In the genomic region with DNA sequence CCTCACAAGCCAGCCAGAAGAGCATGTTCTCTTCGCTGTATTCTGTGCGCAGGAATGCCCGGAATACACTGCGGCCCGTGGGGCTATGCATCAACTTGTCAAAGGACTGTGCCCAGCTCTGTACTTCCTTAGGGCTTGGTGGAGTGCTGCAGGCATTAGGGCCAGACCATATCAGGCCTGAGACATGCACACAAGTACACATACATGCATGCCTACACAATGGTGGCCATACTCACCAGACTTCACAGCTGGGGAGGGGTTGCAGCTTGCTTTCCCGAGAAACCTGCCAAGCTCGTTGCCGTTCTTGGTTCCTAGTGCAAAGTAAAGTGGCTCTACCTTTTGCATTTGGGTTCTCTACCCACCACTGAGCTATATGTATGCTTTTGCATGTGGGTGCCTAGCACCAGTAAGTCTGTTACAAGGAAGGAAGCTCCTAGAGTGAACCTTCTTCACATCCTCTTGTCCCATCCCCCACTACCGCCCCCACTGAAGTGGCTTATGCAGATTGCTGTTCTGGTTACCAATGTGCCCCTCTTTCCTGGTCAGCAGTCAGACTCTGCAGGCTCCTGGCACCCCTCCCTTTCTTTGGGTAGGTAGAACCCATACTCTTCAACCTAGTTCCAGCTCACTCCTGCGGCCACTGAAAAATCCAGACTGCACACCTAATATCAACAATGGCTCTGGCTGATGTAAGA, we compare ENCODE assay signal across 37 mouse cellular contexts. TPM values are rescaled to one million over a fixed set of nuclear protein-coding genes. Genes with fewer than 3 reads are reported as not detected.
DNase-seq lines count a peak whose midpoint lies in the region; ATAC-seq and TF ChIP-seq lines count a peak whose summit lies in the region.
"Had no signal": no experiment of that assay in that cellular context is flagged by ENCODE, and none has a peak within 500 bp of the region (broad histone marks: within the 10 kb centered on the region; RNA-seq: fewer than 3 reads in every experiment).

No protein-coding gene starts in this region.

- no peaks in the 10 kb centered on the region for H3K27me3 ChIP-seq in heart, embryonic 10.5 days (ENCODE audit: insufficient read depth, poor library complexity, severe bottlenecking)
- H3K27me3 ChIP-seq in heart, embryonic 12.5 days (replicated peaks) = no peaks in the 10 kb centered on the region
- H3K27me3 ChIP-seq in CH12.LX (replicated peaks) = no peaks in the 10 kb centered on the region
- H3K27me3 ChIP-seq: forebrain, embryonic 15.5 days; limb, embryonic 12.5 days; Patski; stomach, embryonic 15.5 days had no signal

- no peak overlapping the region for H3K4me2 ChIP-seq in heart, embryonic 12.5 days
- no peak overlapping the region for H3K4me2 ChIP-seq in CH12.LX (ENCODE audit: insufficient read depth, low read depth, poor library complexity, severe bottlenecking)
- H3K4me2 ChIP-seq: forebrain, embryonic 15.5 days; hindbrain, embryonic 14.5 days; limb, embryonic 12.5 days; liver, embryonic 12.5 days; stomach, embryonic 15.5 days had no signal

- TF ChIP-seq POLR2A in CH12.LX (IDR thresholded peaks at IDR 0.05; ENCODE audit: low read depth, low read length) = no peak

- H3K9me3 ChIP-seq in heart, embryonic 10.5 days = no peaks in the 10 kb centered on the region
- no peaks in the 10 kb centered on the region for H3K9me3 ChIP-seq in heart, embryonic 12.5 days (replicated peaks)
- H3K9me3 ChIP-seq in CH12.LX (replicated peaks; ENCODE audit: low read length) = no peaks in the 10 kb centered on the region
- H3K9me3 ChIP-seq: forebrain, embryonic 15.5 days; G1E; limb, embryonic 12.5 days; liver, embryonic 12.5 days; stomach, embryonic 15.5 days had no signal

- TF ChIP-seq EP300 in CH12.LX (IDR thresholded peaks at IDR 0.05; ENCODE audit: low read length) = no peak

- TF ChIP-seq RAD21 in CH12.LX (IDR thresholded peaks at IDR 0.05; ENCODE audit: low read depth, low read length) = no peak

- dilution Hi-C loops in CH12.LX (cut with MboI; ENCODE audit: extremely low pct_ligation_motif_present, extremely low pct_unique_long_range_greater_than_20kb, low sequenced_read_pairs) = no loop called here

- in situ Hi-C loops in CH12.LX (cut with MboI; ENCODE audit: low pct_ligation_motif_present, low pct_unique_long_range_greater_than_20kb, low sequenced_read_pairs) = loop anchor here (10.0 kb wide), 2 partner anchors 75 to 285 kb away; no protein-coding TSS in a partner anchor

- H3K79me2 ChIP-seq in CH12.LX (replicated peaks; ENCODE audit: control insufficient read depth, extremely low read depth, insufficient read depth, poor library complexity, severe bottlenecking) = peaks cover 20% of the 10 kb centered on the region

- DNase-seq in cerebellum, adult 11-12 months = peak; percentile 8
- DNase-seq in cerebellum, adult 9-10 months = no peak
- DNase-seq in heart, embryonic 10.5 days (ENCODE audit: low spot score) = peak; percentile 51
- DNase-seq in right cerebral cortex, postnatal 14 days = peak; percentile 60
- no peak for DNase-seq in right cerebral cortex, adult 18-20 months
- no peak for DNase-seq in CH12.LX (ENCODE audit: extremely low read depth)
- no peak for DNase-seq in urinary bladder, postnatal 14 days (ENCODE audit: low spot score)
- DNase-seq: adrenal gland, postnatal 14 days; cerebellum, adult 11 months; cerebellum, postnatal 25 days; kidney, adult 9 months; kidney, postnatal 14 days; layer of hippocampus, adult 9-11 months; liver, postnatal 0 days; midbrain, embryonic 14.5 days; right cerebral cortex, postnatal 25 days had no signal

- H3K36me3 ChIP-seq in heart, embryonic 10.5 days = peaks cover 48% of the 10 kb centered on the region
- H3K36me3 ChIP-seq in heart, embryonic 12.5 days = peaks cover 33% of the 10 kb centered on the region
- H3K36me3 ChIP-seq in CH12.LX (replicated peaks in 1 of 2; ENCODE audit: control insufficient read depth in 1 of 2, insufficient read depth in 1 of 2, low read length in 1 of 2) = peaks cover 36 to 71% of the 10 kb centered on the region in 2 experiments

- H3K9ac ChIP-seq in heart, embryonic 12.5 days = no peak overlapping the region
- no peak overlapping the region for H3K9ac ChIP-seq in CH12.LX (ENCODE audit: insufficient read depth, low read depth)
- H3K9ac ChIP-seq: forebrain, embryonic 15.5 days; hindbrain, embryonic 14.5 days; limb, embryonic 12.5 days; liver, embryonic 12.5 days; liver, postnatal 0 days; stomach, embryonic 15.5 days had no signal

- ATAC-seq in heart, embryonic 12.5 days (ENCODE audit: insufficient number of reproducible peaks, low FRiP score) = no peak
- ATAC-seq: forebrain, embryonic 15.5 days; intestine, postnatal 0 days; liver, embryonic 12.5 days; liver, postnatal 0 days; lung, postnatal 0 days; Patski had no signal

- H3K4me3 ChIP-seq in heart, embryonic 10.5 days = no peak overlapping the region
- no peak overlapping the region for H3K4me3 ChIP-seq in heart, embryonic 12.5 days
- H3K4me3 ChIP-seq in CH12.LX (replicated peaks in 1 of 3; ENCODE audit: low read depth in 2 of 3, low read length in 2 of 3, poor library complexity in 1 of 3) = peak overlapping the region in 1 of 3 experiments; percentile 21
- H3K4me3 ChIP-seq: forebrain, embryonic 15.5 days; limb, embryonic 12.5 days; liver, embryonic 12.5 days; stomach, embryonic 15.5 days had no signal

- no peak overlapping the region for H3K27ac ChIP-seq in heart, embryonic 10.5 days
- no peak overlapping the region for H3K27ac ChIP-seq in heart, embryonic 12.5 days (ENCODE audit: poor library complexity, severe bottlenecking)
- H3K27ac ChIP-seq in CH12.LX (ENCODE audit: insufficient read depth, low read depth) = peak overlapping the region; percentile 71
- H3K27ac ChIP-seq: forebrain, embryonic 15.5 days; hindbrain, embryonic 14.5 days; limb, embryonic 12.5 days; liver, embryonic 12.5 days; macrophage; stomach, embryonic 15.5 days had no signal

- peaks cover 35% of the 10 kb centered on the region for H3K4me1 ChIP-seq in heart, embryonic 10.5 days
- H3K4me1 ChIP-seq in heart, embryonic 12.5 days (replicated peaks) = peaks cover 33% of the 10 kb centered on the region
- H3K4me1 ChIP-seq in CH12.LX (ENCODE audit: control insufficient read depth in 1 of 2, insufficient read depth in 2 of 2) = peaks cover 27 to 65% of the 10 kb centered on the region in 2 experiments

- WGBS in heart, embryonic 10.5 days = 88% methylated on average over 10 of the region's 10 CpGs
- WGBS in heart, embryonic 12.5 days = 85% methylated on average over 10 of the region's 10 CpGs

- no peak for TF ChIP-seq CTCF in CH12.LX (conservative IDR thresholded peaks at IDR 0.05 in 1 of 2, IDR thresholded peaks at IDR 0.05 in 1 of 2; ENCODE audit: low read depth in 2 of 2, low read length in 2 of 2)

TF ChIP-seq in CH12.LX, 34 proteins besides CTCF, POLR2A, EP300 and RAD21 (continues in another document):
- TF ChIP-seq RCOR1 (conservative IDR thresholded peaks at IDR 0.05; ENCODE audit: low read depth, low read length) (no peak), CHD2 (IDR thresholded peaks at IDR 0.05; ENCODE audit: low read length) (no peak), USF1 (IDR thresholded peaks at IDR 0.05; ENCODE audit: low read depth, low read length) (no peak), E2F4 (IDR thresholded peaks at IDR 0.05; ENCODE audit: insufficient replicate concordance, low read depth, low read length) (no peak), MXI1 (IDR thresholded peaks at IDR 0.05; ENCODE audit: low read depth, low read length) (no peak), CHD1 (IDR thresholded peaks at IDR 0.05; ENCODE audit: low read depth, low read length) (no peak), ETS1 (conservative IDR thresholded peaks at IDR 0.05; ENCODE audit: low read depth, low read length) (no peak), POLR2AphosphoS2 (IDR thresholded peaks at IDR 0.05; ENCODE audit: low read depth, low read length) (no peak), ZNF384 (IDR thresholded peaks at IDR 0.05; ENCODE audit: low read depth, low read length) (no peak), SIN3A (IDR thresholded peaks at IDR 0.05; ENCODE audit: low read length) (no peak), KAT2A (IDR thresholded peaks at IDR 0.05; ENCODE audit: insufficient replicate concordance, low read length) (no peak), MAFK (IDR thresholded peaks at IDR 0.05; ENCODE audit: insufficient replicate concordance, low read length) (no peak), TBP (conservative IDR thresholded peaks at IDR 0.05; ENCODE audit: low read depth, low read length) (no peak), UBTF (IDR thresholded peaks at IDR 0.05; ENCODE audit: low read depth, low read length) (no peak)

RNA-seq across cellular contexts. Expression of a gene that starts 4.2 kb away (rescaled TPM):
- 56.4 and 67.7 TPM in 2 replicates for polyA plus RNA-seq in heart, embryonic 10.5 days (2016; fragmentation: Nextera tagmentation; extraction: Ambion mirVana)
- 43.5 and 45.4 TPM in 2 replicates for polyA plus RNA-seq in heart, embryonic 12.5 days (2016; fragmentation: Nextera tagmentation; extraction: Ambion mirVana)
- total RNA-seq in CH12.LX (2012; rRNA removed) (67.0 and 75.4 TPM in 2 replicates), CH12.LX (2014; rRNA removed) (40.2 and 50.2 TPM in 2 replicates)
- 155 and 159 TPM in 2 replicates for polyA plus RNA-seq in CH12.LX (2012; ENCODE audit: insufficient read length, low read depth)

RNA-seq across cellular contexts. Expression of a gene that starts 8.6 kb away (rescaled TPM):
- polyA plus RNA-seq in heart, embryonic 10.5 days (2016; fragmentation: Nextera tagmentation; extraction: Ambion mirVana) = not detected in 2 replicates
- polyA plus RNA-seq in heart, embryonic 12.5 days (2016; fragmentation: Nextera tagmentation; extraction: Ambion mirVana) = not detected in 2 replicates
- total RNA-seq in CH12.LX (2012; rRNA removed) = not detected in 2 replicates
- not detected in 2 replicates for total RNA-seq in CH12.LX (2014; rRNA removed)
- not detected in 2 replicates for polyA plus RNA-seq in CH12.LX (2012; ENCODE audit: insufficient read length, low read depth)
- total RNA-seq: adrenal gland, postnatal 14 days; G1E; gastrocnemius, adult 8-10 months; gastrocnemius, postnatal 4 days; hematopoietic stem cell, adult 5-6 weeks; left cerebral cortex, postnatal 25 days; megakaryocyte-erythroid progenitor cell, adult 5-6 weeks; monocyte, adult 5-6 weeks had no signal
- polyA plus RNA-seq: C2C12; embryonic facial prominence, embryonic 11.5 days; forebrain, embryonic 15.5 days; G1E; heart, embryonic 16.5 days; hindbrain, embryonic 14.5 days; intestine, postnatal 0 days; limb, embryonic 12.5 days; liver, embryonic 12.5 days; liver, postnatal 0 days; lung, postnatal 0 days; macrophage; midbrain, embryonic 14.5 days; neural tube, embryonic 14.5 days; Patski; stomach, embryonic 15.5 days had no signal

RNA-seq across cellular contexts. Expression of a gene that starts 9.5 kb away (rescaled TPM):
- 12.2 and 15.3 TPM in 2 replicates for polyA plus RNA-seq in heart, embryonic 10.5 days (2016; fragmentation: Nextera tagmentation; extraction: Ambion mirVana)
- polyA plus RNA-seq in heart, embryonic 12.5 days (2016; fragmentation: Nextera tagmentation; extraction: Ambion mirVana) = 13.1 and 15.4 TPM in 2 replicates
- 12.9 and 14.4 TPM in 2 replicates for total RNA-seq in CH12.LX (2012; rRNA removed)
- 9.2 TPM in 2 replicates for total RNA-seq in CH12.LX (2014; rRNA removed)
- 7.0 and 8.8 TPM in 2 replicates for polyA plus RNA-seq in CH12.LX (2012; ENCODE audit: insufficient read length, low read depth)

RNA-seq across cellular contexts. Expression of a gene that starts 18.2 kb away (rescaled TPM):
- 22.1 and 25.0 TPM in 2 replicates for polyA plus RNA-seq in heart, embryonic 10.5 days (2016; fragmentation: Nextera tagmentation; extraction: Ambion mirVana)
- polyA plus RNA-seq in heart, embryonic 12.5 days (2016; fragmentation: Nextera tagmentation; extraction: Ambion mirVana) = 24.7 and 26.3 TPM in 2 replicates
- total RNA-seq in CH12.LX (2012; rRNA removed) = not detected in 2 replicates
- total RNA-seq in CH12.LX (2014; rRNA removed) = not detected in 2 replicates
- polyA plus RNA-seq in CH12.LX (2012; ENCODE audit: insufficient read length, low read depth) = not detected in 2 replicates
- total RNA-seq: hematopoietic stem cell, adult 5-6 weeks; megakaryocyte-erythroid progenitor cell, adult 5-6 weeks; monocyte, adult 5-6 weeks had no signal
- polyA plus RNA-seq: G1E, macrophage had no signal

RNA-seq across cellular contexts. Expression of a gene that starts 25.2 kb away (rescaled TPM):
- 6.1 and 6.6 TPM in 2 replicates for polyA plus RNA-seq in heart, embryonic 10.5 days (2016; fragmentation: Nextera tagmentation; extraction: Ambion mirVana)
- polyA plus RNA-seq in heart, embryonic 12.5 days (2016; fragmentation: Nextera tagmentation; extraction: Ambion mirVana) = 7.7 and 9.8 TPM in 2 replicates
- total RNA-seq in CH12.LX (2012; rRNA removed) = 0.08 and 0.25 TPM in 2 replicates
- total RNA-seq in CH12.LX (2014; rRNA removed) = not detected in 2 replicates
- polyA plus RNA-seq in CH12.LX (2012; ENCODE audit: insufficient read length, low read depth) = 0.14 TPM in 1 of 2 replicates, not detected in the other
- total RNA-seq: G1E; gastrocnemius, adult 8-10 months; gastrocnemius, postnatal 4 days; hematopoietic stem cell, adult 5-6 weeks; monocyte, adult 5-6 weeks had no signal
- polyA plus RNA-seq: C2C12, G1E, macrophage, Patski had no signal

Comparison
In these comparisons a context has a peak if more than half of its experiments do, and no peak if none do; other contexts are left out.
1. DNase-seq: peak in cerebellum, adult 11-12 months (single experiment), heart, embryonic 10.5 days (single experiment) and right cerebral cortex, postnatal 14 days (single experiment); none in cerebellum, adult 9-10 months (single experiment), right cerebral cortex, adult 18-20 months (single experiment), CH12.LX (single experiment) and urinary bladder, postnatal 14 days (single experiment).